Mouse (Mus musculus): ENCODE results near the gene Arhgap15. TPM values are rescaled to one million over a fixed set of nuclear protein-coding genes. Genes with fewer than 3 reads are reported as not detected.

The Arhgap15 gene
- polyA plus RNA-seq, 1 experiment from 2014 or later: 0.38 TPM

GRCm38 (mm10) chr2:44318436-44318835, 569.8 kb downstream of the Arhgap15 start:
- Histone ChIP-seq H3K27ac (no peak overlapping the region), H3K4me3 (replicated peaks) (no peak overlapping the region), H3K36me3 (replicated peaks) (no peaks in the 10 kb centered on the region), H3K4me2 (no peak overlapping the region), H3K27me3 (no peaks in the 10 kb centered on the region), H3K4me1 (no peaks in the 10 kb centered on the region), H3K9me3 (no peaks in the 10 kb centered on the region), H3K9ac (no peak overlapping the region)
- 67% methylated on average over 6 of the region's 6 CpGs for WGBS
- no peak for ATAC-seq (ENCODE audit: low FRiP score)

- Histone ChIP-seq H3K27me3 (no peaks in the 10 kb centered on the region), H3K4me3 (replicated peaks) (no peak overlapping the region), H3K27ac (no peak overlapping the region), H3K9ac (no peak overlapping the region), H3K4me1 (no peaks in the 10 kb centered on the region), H3K9me3 (no peaks in the 10 kb centered on the region), H3K36me3 (replicated peaks) (no peaks in the 10 kb centered on the region), H3K4me2 (no peak overlapping the region)
- 92% methylated on average over 4 of the region's 4 CpGs for WGBS
- ATAC-seq (ENCODE audit: low FRiP score): no peak
Measured at GRCm38 (mm10) chr2:44319479-44319878, 570.9 kb downstream of the Arhgap15 start.

- Histone ChIP-seq H3K27ac (no peak overlapping the region), H3K4me2 (no peak overlapping the region), H3K9ac (no peak overlapping the region), H3K36me3 (replicated peaks) (no peaks in the 10 kb centered on the region), H3K27me3 (no peaks in the 10 kb centered on the region), H3K4me3 (replicated peaks) (no peak overlapping the region), H3K9me3 (no peaks in the 10 kb centered on the region), H3K4me1 (no peaks in the 10 kb centered on the region)
- no peak for ATAC-seq (ENCODE audit: low FRiP score)
- 96% methylated on average over 4 of the region's 4 CpGs for WGBS
Measured at GRCm38 (mm10) chr2:44323813-44324212, 575.2 kb downstream of the Arhgap15 start.

GRCm38 (mm10) chr2:44333295-44333694, 584.7 kb downstream of the Arhgap15 start:
- Histone ChIP-seq H3K4me3 (replicated peaks) (no peak overlapping the region), H3K9ac (no peak overlapping the region), H3K9me3 (no peaks in the 10 kb centered on the region), H3K4me2 (no peak overlapping the region), H3K27ac (no peak overlapping the region), H3K27me3 (no peaks in the 10 kb centered on the region), H3K36me3 (replicated peaks) (no peaks in the 10 kb centered on the region), H3K4me1 (peaks cover 3% of the 10 kb centered on the region; the same call in 1 of the 2 replicates)
- 86% methylated on average over 4 of the region's 4 CpGs for WGBS
- no peak for ATAC-seq (ENCODE audit: low FRiP score)

GRCm38 (mm10) chr2:44334006-44334405, 585.4 kb downstream of the Arhgap15 start:
- Histone ChIP-seq H3K9ac (no peak overlapping the region), H3K9me3 (no peaks in the 10 kb centered on the region), H3K27ac (no peak overlapping the region), H3K4me2 (no peak overlapping the region), H3K4me3 (replicated peaks) (no peak overlapping the region), H3K36me3 (replicated peaks) (no peaks in the 10 kb centered on the region), H3K4me1 (peaks cover 3% of the 10 kb centered on the region; the same call in 1 of the 2 replicates), H3K27me3 (no peaks in the 10 kb centered on the region)
- 83% methylated on average over 3 of the region's 3 CpGs for whole genome bisulfite sequencing
- no peak for ATAC-seq (ENCODE audit: low FRiP score)

- peaks cover 3% of the 10 kb centered on the region; the same call in 1 of the 2 replicates for H3K4me1 ChIP-seq
- H3K36me3 ChIP-seq (replicated peaks): no peaks in the 10 kb centered on the region
- H3K27me3 ChIP-seq: no peaks in the 10 kb centered on the region
- WGBS: 40% methylated on average over 2 of the region's 2 CpGs
- ATAC-seq (ENCODE audit: low FRiP score): no peak
- no peak overlapping the region for H3K9ac ChIP-seq
- H3K4me2 ChIP-seq: no peak overlapping the region
- H3K9me3 ChIP-seq: no peaks in the 10 kb centered on the region
- no peak overlapping the region for H3K27ac ChIP-seq
- no peak overlapping the region for H3K4me3 ChIP-seq (replicated peaks)
Measured at GRCm38 (mm10) chr2:44334517-44334916, 585.9 kb downstream of the Arhgap15 start.

GRCm38 (mm10) chr2:44336720-44337354, 588.2 kb downstream of the Arhgap15 start:
- Histone ChIP-seq H3K27ac (no peak overlapping the region), H3K4me3 (replicated peaks) (no peak overlapping the region), H3K36me3 (replicated peaks) (no peaks in the 10 kb centered on the region), H3K4me1 (peaks cover 3% of the 10 kb centered on the region; the same call in 1 of the 2 replicates), H3K9me3 (no peaks in the 10 kb centered on the region), H3K9ac (no peak overlapping the region), H3K27me3 (no peaks in the 10 kb centered on the region), H3K4me2 (no peak overlapping the region)
- WGBS: 52% methylated on average over 5 of the region's 5 CpGs
- ATAC-seq (ENCODE audit: low FRiP score): peak; percentile 39; the same call in 1 of the 2 replicates

- peaks cover 3% of the 10 kb centered on the region; the same call in 1 of the 2 replicates for H3K4me1 ChIP-seq
- no peaks in the 10 kb centered on the region for H3K9me3 ChIP-seq
- WGBS: 93% methylated on average over 6 of the region's 6 CpGs
- H3K4me3 ChIP-seq (replicated peaks): no peak overlapping the region
- H3K27ac ChIP-seq: no peak overlapping the region
- ATAC-seq (ENCODE audit: low FRiP score): no peak
- no peak overlapping the region for H3K4me2 ChIP-seq
- H3K27me3 ChIP-seq: no peaks in the 10 kb centered on the region
- no peaks in the 10 kb centered on the region for H3K36me3 ChIP-seq (replicated peaks)
- H3K9ac ChIP-seq: no peak overlapping the region
Measured at GRCm38 (mm10) chr2:44338467-44338866, 589.8 kb downstream of the Arhgap15 start.

- no peak for ATAC-seq (ENCODE audit: low FRiP score)
- no peaks in the 10 kb centered on the region for H3K27me3 ChIP-seq
- no peak overlapping the region for H3K27ac ChIP-seq
- no peak overlapping the region for H3K4me3 ChIP-seq (replicated peaks)
- no peaks in the 10 kb centered on the region for H3K36me3 ChIP-seq (replicated peaks)
- 71% methylated on average over 10 of the region's 10 CpGs for WGBS
- no peaks in the 10 kb centered on the region for H3K4me1 ChIP-seq
- no peak overlapping the region for H3K4me2 ChIP-seq
- H3K9me3 ChIP-seq: no peaks in the 10 kb centered on the region
- no peak overlapping the region for H3K9ac ChIP-seq
Measured at GRCm38 (mm10) chr2:44341091-44341571, 592.5 kb downstream of the Arhgap15 start.

GRCm38 (mm10) chr2:44344861-44345260, 596.2 kb downstream of the Arhgap15 start:
- Histone ChIP-seq H3K27me3 (no peaks in the 10 kb centered on the region), H3K9ac (no peak overlapping the region), H3K9me3 (no peaks in the 10 kb centered on the region), H3K4me1 (no peaks in the 10 kb centered on the region), H3K36me3 (replicated peaks) (no peaks in the 10 kb centered on the region), H3K27ac (no peak overlapping the region), H3K4me2 (no peak overlapping the region), H3K4me3 (replicated peaks) (no peak overlapping the region)
- WGBS: 95% methylated on average over 8 of the region's 8 CpGs
- ATAC-seq (ENCODE audit: low FRiP score): no peak

GRCm38 (mm10) chr2:44345325-44345945, 596.8 kb downstream of the Arhgap15 start:
- ATAC-seq (ENCODE audit: low FRiP score): no peak
- Histone ChIP-seq H3K4me2 (no peak overlapping the region), H3K4me3 (replicated peaks) (no peak overlapping the region), H3K9me3 (no peaks in the 10 kb centered on the region), H3K27ac (no peak overlapping the region), H3K9ac (no peak overlapping the region), H3K27me3 (no peaks in the 10 kb centered on the region), H3K4me1 (no peaks in the 10 kb centered on the region), H3K36me3 (replicated peaks) (no peaks in the 10 kb centered on the region)
- 91% methylated on average over 5 of the region's 5 CpGs for WGBS

- 88% methylated on average over 4 of the region's 4 CpGs for WGBS
- Histone ChIP-seq H3K27ac (no peak overlapping the region), H3K36me3 (replicated peaks) (no peaks in the 10 kb centered on the region), H3K9me3 (no peaks in the 10 kb centered on the region), H3K9ac (no peak overlapping the region), H3K27me3 (no peaks in the 10 kb centered on the region), H3K4me2 (no peak overlapping the region), H3K4me1 (no peaks in the 10 kb centered on the region), H3K4me3 (replicated peaks) (no peak overlapping the region)
- no peak for ATAC-seq (ENCODE audit: low FRiP score)
Measured at GRCm38 (mm10) chr2:44346184-44346583, 597.6 kb downstream of the Arhgap15 start.

- no peak for ATAC-seq (ENCODE audit: low FRiP score)
- H3K27ac ChIP-seq: no peak overlapping the region
- H3K4me3 ChIP-seq (replicated peaks): no peak overlapping the region
- H3K4me2 ChIP-seq: no peak overlapping the region
- WGBS: 75% methylated on average over 5 of the region's 5 CpGs
- H3K9me3 ChIP-seq: no peaks in the 10 kb centered on the region
- no peaks in the 10 kb centered on the region for H3K27me3 ChIP-seq
- H3K36me3 ChIP-seq (replicated peaks): no peaks in the 10 kb centered on the region
- no peaks in the 10 kb centered on the region for H3K4me1 ChIP-seq
- no peak overlapping the region for H3K9ac ChIP-seq
Measured at GRCm38 (mm10) chr2:44347781-44348180, 599.2 kb downstream of the Arhgap15 start.
